Mouse (Mus musculus) small intestine, adult 2 months (tissue): ENCODE measurements around the gene Sos1. TPM values are rescaled to one million over a fixed set of nuclear protein-coding genes. Genes with fewer than 3 reads are reported as not detected.
"Not testable (repeated sequence)": the region's sequence is repeated elsewhere in the genome, so short reads cannot be mapped to it uniquely, and the experiment has no call there.

Experiments
- H3K27ac ChIP-seq: fragments of 200-500 bp; 2 replicates; pipeline ENCODE4 v1.5.1; 2012; ENCODE audit warnings: low read depth, low read length, control low read depth, inconsistent platforms; ENCODE audit not compliant: insufficient read depth
- H3K27me3 ChIP-seq: fragments of 200-500 bp; 2 replicates; pipeline ENCODE4 v1.6.1; 2012; ENCODE audit warnings: mild to moderate bottlenecking, moderate library complexity, low read length, inconsistent platforms; ENCODE audit not compliant: control insufficient read depth, insufficient read depth
- H3K36me3 ChIP-seq: fragments of 200-500 bp; 2 replicates; pipeline ENCODE4 v1.6.1; 2012; ENCODE audit warnings: mild to moderate bottlenecking, low read length, control low read depth, inconsistent platforms; ENCODE audit not compliant: control insufficient read depth, insufficient read depth
- H3K4me1 ChIP-seq: fragments of 200-500 bp; 2 replicates; pipeline ENCODE4 v1.6.1; 2012; ENCODE audit warnings: low read length, inconsistent platforms, mixed read lengths; ENCODE audit not compliant: control insufficient read depth, insufficient read depth, insufficient read length
- H3K4me3 ChIP-seq: fragments of 200-500 bp; 2 replicates; pipeline ENCODE4 v1.5.1; 2012; ENCODE audit warnings: low read depth, mild to moderate bottlenecking, control low read depth, inconsistent platforms, low read length, moderate library complexity
- CTCF ChIP-seq: fragments of 200-500 bp; IDR thresholded peaks from 2 replicates; pipeline ENCODE4 v1.5.1; 2012; ENCODE audit warnings: low read depth, mild to moderate bottlenecking, control low read depth, inconsistent platforms, low read length, moderate library complexity, mixed read lengths; ENCODE audit not compliant: insufficient replicate concordance, insufficient read length; ENCODE audit errors: extremely low read depth
- POLR2A ChIP-seq: fragments of 200-500 bp; IDR thresholded peaks from 2 replicates; pipeline ENCODE4 v1.6.1; 2012; ENCODE audit warnings: low read depth, mild to moderate bottlenecking, control low read depth, inconsistent platforms, low read length, moderate library complexity
- whole genome bisulfite sequencing: fragments of 180-500 bp; shearing (Covaris S2); methylation state at CpG from one replicate; pipeline ENCODE4 v1.1.7; 2018; 5-methylcytosine and 5-hydroxymethylcytosine counted together
- polyA plus RNA-seq: library from polyadenylated mRNA; depleted of rRNA; stranded (reverse); fragments of >200 nt; gene quantifications from 2 replicates; pipeline ENCODE4 v1.2.3, GENCODE M21; 2012

Gene Sos1
- polyA plus RNA-seq, 1 experiment = 2.1 TPM

DNA sequence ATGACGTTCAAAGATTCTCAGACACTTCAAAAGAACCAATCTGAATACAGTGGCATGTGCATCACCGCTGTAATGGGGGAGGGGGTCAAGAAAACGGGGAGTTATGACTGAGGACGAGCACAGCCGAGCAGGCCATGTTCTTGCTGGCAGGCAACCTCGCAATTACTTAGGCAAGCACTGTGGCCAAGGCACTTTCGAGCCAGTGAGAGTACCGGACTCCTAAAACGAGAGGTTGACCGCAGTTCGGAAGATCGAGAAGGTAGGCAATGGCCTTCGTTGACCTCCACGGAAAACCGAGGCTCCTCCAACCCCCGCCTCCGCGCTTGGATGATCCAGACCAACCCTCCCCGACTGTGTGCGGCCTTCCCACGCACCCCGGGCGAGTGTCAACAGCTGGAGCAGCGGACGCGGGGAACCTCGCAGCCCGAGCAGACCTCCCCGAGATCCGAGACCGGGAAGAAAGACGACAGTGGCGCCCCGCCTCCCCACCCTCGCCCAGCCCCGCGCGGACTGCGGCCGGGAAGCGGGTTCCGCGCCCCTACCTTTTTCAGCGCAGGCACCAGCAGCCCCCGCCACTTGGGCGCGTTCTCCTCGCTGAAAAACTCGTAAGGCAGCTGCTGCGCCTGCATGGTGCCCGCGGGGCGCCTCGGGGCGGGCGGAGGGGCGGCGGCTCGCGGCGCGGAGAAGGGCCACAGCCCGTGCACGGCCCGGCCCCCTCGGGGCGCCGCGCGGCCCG is 790 bp downstream of the Sos1 start:
- under 1% methylated on average over 71 of the region's 71 CpGs for WGBS
- peak overlapping the region; percentile 57 for H3K27ac ChIP-seq
- H3K4me1 ChIP-seq = peaks cover 7% of the 10 kb centered on the region; the same call in 1 of the 2 replicates

DNA sequence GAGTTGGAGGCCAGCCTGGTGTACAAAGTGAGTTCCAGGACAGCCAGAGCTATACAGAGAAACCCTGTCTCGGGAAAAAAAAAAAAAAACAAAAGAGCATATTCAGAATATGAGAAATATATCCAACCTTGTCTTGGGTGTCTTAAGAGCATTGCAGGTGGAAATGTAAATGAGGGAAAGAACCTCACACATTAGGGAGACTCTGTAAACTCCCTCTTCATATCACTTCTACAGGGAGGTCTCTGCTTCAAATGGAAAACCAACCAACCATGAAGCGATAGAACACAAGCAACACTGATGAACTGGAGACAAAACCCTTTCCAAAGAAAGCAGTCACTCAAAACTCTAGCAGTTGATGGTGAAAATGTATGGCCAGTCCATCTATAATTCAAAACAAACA is 2.6 kb downstream of the Sos1 start:
- H3K4me1 ChIP-seq = peaks cover 3% of the 10 kb centered on the region; the same call in 1 of the 2 replicates
- no peaks in the 10 kb centered on the region for H3K36me3 ChIP-seq
- no peaks in the 10 kb centered on the region for H3K27me3 ChIP-seq
- no peak overlapping the region for H3K4me3 ChIP-seq
- TF ChIP-seq CTCF (no peak), POLR2A (no peak)
- H3K27ac ChIP-seq = no peak overlapping the region
- 89% methylated on average over 2 of the region's 2 CpGs for WGBS

More for the DNA sequence above, 790 bp downstream of the Sos1 start:
- no peaks in the 10 kb centered on the region for H3K27me3 ChIP-seq
- peak overlapping the region; percentile 98 for H3K4me3 ChIP-seq
- no peaks in the 10 kb centered on the region for H3K36me3 ChIP-seq
- TF ChIP-seq CTCF = no peak
- TF ChIP-seq POLR2A = no peak

DNA sequence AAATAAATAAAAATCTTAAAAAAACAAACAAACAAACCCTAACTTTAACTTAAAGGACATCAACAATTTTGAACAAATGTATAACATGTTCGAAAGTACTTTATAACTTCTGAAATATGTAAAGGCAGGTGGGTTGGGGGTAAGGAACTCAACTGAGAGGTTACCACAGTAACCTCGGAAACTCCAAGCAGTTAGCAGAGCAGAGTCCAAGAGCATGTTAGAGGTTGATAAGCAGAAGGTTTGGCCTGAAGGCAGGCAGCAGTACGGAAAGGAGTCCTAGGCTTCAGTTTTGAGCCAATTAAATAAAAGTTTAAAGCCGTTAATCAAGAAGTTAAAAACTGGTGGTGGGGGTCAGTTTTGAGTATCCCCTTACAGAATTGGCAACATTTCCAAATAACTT is 3.8 kb downstream of the Sos1 start:
- Histone ChIP-seq H3K4me3 (no peak overlapping the region), H3K27ac (no peak overlapping the region), H3K36me3 (no peaks in the 10 kb centered on the region; the same call in 1 of the 2 replicates), H3K4me1 (no peaks in the 10 kb centered on the region), H3K27me3 (no peaks in the 10 kb centered on the region)
- WGBS = 66% methylated on average over 4 of the region's 4 CpGs
- TF ChIP-seq CTCF (no peak), POLR2A (no peak)

DNA sequence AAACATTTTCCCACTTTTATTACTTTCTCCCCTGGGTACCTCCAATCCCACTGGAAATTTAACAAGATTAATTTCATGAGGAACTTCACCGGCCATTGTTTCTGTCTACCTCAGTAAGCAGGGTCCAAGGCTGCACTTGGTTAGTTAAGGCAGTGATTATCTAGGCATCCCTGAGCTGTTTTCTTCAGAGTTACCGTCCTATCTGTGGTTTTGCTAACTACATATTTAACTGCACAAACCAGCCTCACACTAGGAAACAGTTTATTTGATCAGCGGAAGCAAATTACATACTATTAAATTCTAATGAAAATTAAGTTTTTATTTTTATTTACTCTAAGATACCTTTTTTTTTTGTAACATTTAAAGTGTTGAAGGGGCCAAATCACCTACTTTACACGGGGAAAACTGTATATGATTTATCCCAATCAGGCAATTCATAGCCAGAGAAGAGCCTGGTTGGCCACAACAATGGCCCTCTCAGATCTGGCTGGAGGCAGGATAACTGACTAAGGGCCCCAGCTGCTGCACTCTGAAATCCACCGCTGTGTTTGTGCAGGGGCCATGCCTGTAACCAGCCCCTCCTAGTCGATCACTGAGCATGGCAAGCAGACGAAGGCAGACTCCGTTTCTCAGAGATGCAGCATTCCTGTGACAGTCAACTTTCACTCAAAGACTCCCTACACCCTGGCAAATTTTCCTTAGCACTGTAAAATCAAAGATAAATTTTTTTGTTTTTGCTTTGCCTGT is 9.0 kb downstream of the Sos1 start:
- Histone ChIP-seq H3K27ac (no peak overlapping the region), H3K27me3 (no peaks in the 10 kb centered on the region), H3K4me3 (no peak overlapping the region), H3K36me3 (no peaks in the 10 kb centered on the region; the same call in 1 of the 2 replicates), H3K4me1 (peaks cover 3% of the 10 kb centered on the region; the same call in 1 of the 2 replicates)
- 52% methylated on average over 8 of the region's 8 CpGs for WGBS
- TF ChIP-seq POLR2A = no peak
- no peak for TF ChIP-seq CTCF

GRCm38 (mm10) chr17:80468417-80468894 is 11.8 kb downstream of the Sos1 start:
- not testable (repeated sequence) for H3K27ac ChIP-seq, H3K36me3 ChIP-seq, H3K27me3 ChIP-seq, H3K4me3 ChIP-seq, H3K4me1 ChIP-seq
- WGBS = 5% methylated on average over 3 of the region's 3 CpGs

- Histone ChIP-seq H3K4me3 (no peak overlapping the region), H3K36me3 (no peaks in the 10 kb centered on the region; the same call in 1 of the 2 replicates), H3K27ac (no peak overlapping the region), H3K27me3 (no peaks in the 10 kb centered on the region), H3K4me1 (no peaks in the 10 kb centered on the region)
- WGBS = 79% methylated on average over 5 of the region's 5 CpGs
- no peak for TF ChIP-seq CTCF
- TF ChIP-seq POLR2A = no peak
Observed at GRCm38 (mm10) chr17:80460258-80460657, 20.0 kb downstream of the Sos1 start.

DNA sequence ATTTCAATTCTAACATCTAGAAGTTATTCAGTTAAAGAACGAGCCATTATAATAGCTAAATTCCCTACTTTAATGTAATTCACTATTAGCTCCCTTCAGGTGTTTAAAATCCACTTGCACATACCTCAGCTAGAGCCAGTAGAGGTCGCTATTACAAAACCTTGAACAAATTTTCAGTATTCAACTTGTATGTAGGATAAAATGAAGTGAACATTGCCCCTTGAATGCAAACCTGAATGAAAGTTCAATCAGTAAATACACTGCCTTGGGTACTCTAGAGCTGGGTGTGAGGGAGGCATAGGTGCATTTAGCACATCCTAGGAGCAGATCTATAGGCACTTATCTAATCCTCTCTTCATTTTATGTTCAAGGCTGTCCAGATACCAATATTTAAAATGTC is 24.6 kb downstream of the Sos1 start:
- no peaks in the 10 kb centered on the region for H3K27me3 ChIP-seq
- H3K36me3 ChIP-seq = peaks cover 13% of the 10 kb centered on the region

More for the DNA sequence above, 24.6 kb downstream of the Sos1 start:
- H3K4me3 ChIP-seq = no peak overlapping the region
- 19% methylated on average over 2 of the region's 2 CpGs for WGBS
- H3K4me1 ChIP-seq = no peaks in the 10 kb centered on the region
- TF ChIP-seq POLR2A = no peak
- TF ChIP-seq CTCF = no peak
- H3K27ac ChIP-seq = no peak overlapping the region
